Mouse (Mus musculus) adrenal gland, postnatal 10 days (tissue): ENCODE data around the gene Tnfsf4. TPM values are rescaled to one million over a fixed set of nuclear protein-coding genes. Genes with fewer than 3 reads are reported as not detected.
A peak's percentile ranks its signal among the peaks of the same experiment; 100 is the strongest.

ENCODE experiments used
- DNase-seq: peaks from one replicate; pipeline ENCODE4 v3.0.0; 2021; ENCODE audit warnings: mixed read lengths
- total RNA-seq, 2 experiments: library from RNA; stranded (reverse); gene quantifications; 2 replicates each; pipeline ENCODE4 v1.2.3; 2021

The Tnfsf4 gene
- total RNA-seq, 2 experiments from 2014 or later: not detected

DNA sequence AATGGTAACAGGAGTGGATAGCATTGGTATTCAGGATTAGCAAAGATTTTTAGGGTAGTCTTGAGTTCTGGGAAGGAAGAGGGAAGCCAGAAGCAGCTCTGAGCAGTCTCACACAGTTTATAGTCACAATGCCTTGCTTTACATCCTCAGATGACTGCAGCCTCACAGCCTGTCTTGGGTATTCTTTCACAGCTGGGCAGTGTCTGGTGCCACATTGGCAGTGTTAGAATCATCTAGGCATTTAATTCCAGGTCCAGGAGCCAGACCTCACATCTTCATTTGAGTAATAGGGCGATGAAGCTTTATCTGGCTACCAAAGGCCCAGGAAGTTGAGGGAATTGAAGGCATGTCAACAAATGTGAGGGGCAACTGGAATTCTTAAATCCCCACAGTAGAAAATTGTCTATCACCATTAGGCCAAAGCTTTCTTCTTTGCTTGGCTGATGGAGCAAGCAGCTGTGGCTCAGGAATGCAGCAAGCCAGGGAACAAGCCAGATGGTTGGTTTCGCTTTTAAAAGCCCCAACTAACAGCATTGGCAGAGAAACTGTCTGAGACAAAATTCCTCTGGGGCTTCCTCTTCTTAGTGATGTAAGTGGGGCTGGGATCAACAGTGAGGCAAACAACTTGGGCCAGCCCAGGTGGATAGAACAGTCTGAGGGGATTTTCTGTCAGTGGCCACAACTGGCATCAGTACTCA, 68.3 kb downstream of the Tnfsf4 start:
- DNase-seq: peak; percentile 27

Other genes with a start within 250 kb of the Tnfsf4 start
- not detected for gene Tex50, start 236.1 kb upstream of the Tnfsf4 start, total RNA-seq
- 100 to 1,000 TPM; 360 to 367 TPM for gene Prdx6, start 144.2 kb upstream of the Tnfsf4 start, total RNA-seq
- not detected for gene Tnfsf18, start 99.2 kb downstream of the Tnfsf4 start, total RNA-seq